Mouse (Mus musculus) erythroid progenitor cell, adult 5-6 weeks (primary cell): Measurements from ENCODE around the gene Smg8. TPM values are rescaled to one million over a fixed set of nuclear protein-coding genes. Genes with fewer than 3 reads are reported as not detected.
"Not testable (repeated sequence)": the region's sequence is repeated elsewhere in the genome, so short reads cannot be mapped to it uniquely, and the experiment has no call there.

Experiments used
- ATAC-seq: replicated peaks from 2 replicates; pipeline ENCODE4 v1.8.0; 2016; ENCODE audit warnings: moderate number of reproducible peaks, mild to moderate bottlenecking, moderate TSS enrichment, inconsistent platforms; ENCODE audit not compliant: poor library complexity, low FRiP score, severe bottlenecking
- total RNA-seq, 2 experiments: library from RNA; stranded (forward) in 1 of 2; stranded (reverse) in 1 of 2; fragments of 150-400 nt in 1 of 2; fragments of 186-747, 209-891 nt in 1 of 2; gene quantifications; 2 replicates each; pipeline versions ENCODE4 v1.2.3 to v1.2.4; 2015 to 2017; ENCODE audit warnings: low replicate concordance in 2 of 2

Smg8 gene
- total RNA-seq, 2 experiments from 2014 or later: 3.4 to 5.8 TPM

DNA sequence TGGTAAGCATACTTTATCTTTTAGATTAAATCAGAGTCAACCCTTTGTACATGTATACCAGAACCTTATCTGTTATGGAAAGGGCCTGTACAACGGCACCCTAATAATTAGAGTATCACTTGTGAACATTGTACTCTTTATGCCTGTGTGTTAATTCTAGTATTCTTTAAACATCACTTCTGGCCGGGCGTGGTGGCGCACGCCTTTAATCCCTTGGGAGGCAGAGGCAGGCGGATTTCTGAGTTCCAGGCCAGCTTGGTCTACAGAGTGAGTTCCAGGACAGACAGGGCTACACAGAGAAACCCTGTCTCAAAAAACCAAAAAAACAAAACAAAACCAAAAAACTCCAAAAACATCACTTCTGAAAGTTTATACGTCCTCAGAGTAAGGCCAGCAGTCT lies 37.7 kb downstream of the Smg8 start:
- ATAC-seq: not testable (repeated sequence)

DNA sequence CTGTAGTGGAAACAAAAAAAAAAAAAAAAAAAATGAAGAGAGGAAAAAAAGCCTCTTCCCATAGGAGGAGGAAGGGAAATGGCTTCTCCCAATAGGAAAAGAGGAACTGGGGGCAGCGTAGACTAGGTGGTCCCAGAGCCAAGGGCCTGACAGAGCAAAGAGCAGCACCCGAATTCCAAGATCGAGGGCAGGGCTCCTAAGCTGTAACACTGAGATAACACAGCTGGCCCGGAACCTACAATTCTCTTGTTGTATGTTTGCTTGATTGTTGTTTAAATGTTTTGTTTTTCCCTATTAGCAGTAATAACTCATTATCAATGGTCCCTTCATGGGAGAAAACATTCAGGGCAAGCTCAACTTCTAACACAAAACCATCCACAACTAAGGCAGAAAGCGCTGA lies 39.6 kb downstream of the Smg8 start:
- ATAC-seq: no peak

DNA sequence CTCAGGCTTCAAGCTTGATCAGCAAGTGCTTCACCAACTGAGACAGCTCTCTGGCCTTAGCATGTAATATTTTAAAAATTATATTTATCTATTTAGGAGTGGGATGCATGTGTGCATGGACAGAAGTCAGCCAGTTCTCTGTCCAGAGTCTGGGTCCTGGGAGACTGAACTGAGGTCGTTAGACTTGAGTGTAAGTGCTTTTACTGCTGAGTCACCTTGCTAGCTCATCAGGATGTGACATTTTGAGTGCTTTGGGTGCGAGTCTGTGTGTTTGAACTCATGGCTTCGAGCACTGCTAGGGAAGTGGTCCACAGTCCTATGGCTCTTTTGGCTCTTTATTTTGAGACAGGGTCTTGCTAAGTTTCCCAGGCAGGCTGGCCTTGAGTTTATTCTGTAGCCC lies 43.5 kb downstream of the Smg8 start:
- ATAC-seq: 0 out of 2 replicates have a peak, but pooled peaks have one; percentile 22

DNA sequence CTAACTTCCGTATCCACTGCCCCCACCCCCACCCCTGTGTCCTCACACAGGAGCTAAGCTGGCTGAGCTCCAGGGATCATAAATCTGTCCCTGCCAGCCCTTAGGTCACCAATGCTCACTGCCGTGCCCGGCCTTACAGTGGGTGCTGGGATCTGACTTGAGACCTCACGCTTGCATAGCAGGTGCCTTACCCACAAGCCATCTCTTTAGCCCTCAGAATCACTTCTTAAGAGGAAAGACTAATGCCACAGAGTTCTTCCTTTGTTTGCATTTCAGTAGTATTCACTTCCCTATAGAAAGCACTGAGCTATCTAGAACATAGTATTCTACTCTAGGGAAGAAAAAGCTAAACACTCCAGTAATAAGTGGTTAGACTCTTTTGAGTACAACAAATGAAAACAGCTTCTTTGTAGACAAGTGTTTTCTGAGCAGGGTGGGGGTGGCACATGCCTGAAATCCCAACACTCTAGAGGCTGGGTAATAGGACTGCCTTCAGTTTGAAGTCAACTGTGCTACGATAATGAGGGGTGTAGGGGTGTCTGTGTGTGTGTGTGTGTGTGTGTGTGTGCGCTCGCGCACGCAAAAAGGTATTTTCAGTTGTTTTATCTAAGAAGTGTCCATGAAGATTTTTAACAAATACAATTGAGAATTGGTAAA lies 47.1 kb downstream of the Smg8 start:
- no peak for ATAC-seq

DNA sequence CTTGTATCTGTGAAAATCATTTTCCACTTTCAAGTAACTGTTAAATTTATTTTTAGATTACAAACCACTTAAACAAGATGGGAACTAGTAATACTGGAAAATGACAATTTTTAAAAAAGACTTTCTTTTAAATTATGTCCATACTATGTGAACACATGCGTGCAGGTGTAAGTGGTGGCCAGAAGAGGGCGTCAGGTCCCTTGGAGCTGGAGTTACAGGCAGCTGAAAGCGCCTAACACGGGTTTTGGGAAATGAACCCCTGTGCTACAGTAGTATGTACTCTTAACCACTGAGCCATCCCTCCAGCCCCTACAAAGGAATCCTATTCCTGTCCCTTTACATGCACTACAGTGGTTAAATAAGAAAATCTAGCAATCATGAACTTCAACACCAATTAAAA lies 50.4 kb downstream of the Smg8 start:
- ATAC-seq: no peak

DNA sequence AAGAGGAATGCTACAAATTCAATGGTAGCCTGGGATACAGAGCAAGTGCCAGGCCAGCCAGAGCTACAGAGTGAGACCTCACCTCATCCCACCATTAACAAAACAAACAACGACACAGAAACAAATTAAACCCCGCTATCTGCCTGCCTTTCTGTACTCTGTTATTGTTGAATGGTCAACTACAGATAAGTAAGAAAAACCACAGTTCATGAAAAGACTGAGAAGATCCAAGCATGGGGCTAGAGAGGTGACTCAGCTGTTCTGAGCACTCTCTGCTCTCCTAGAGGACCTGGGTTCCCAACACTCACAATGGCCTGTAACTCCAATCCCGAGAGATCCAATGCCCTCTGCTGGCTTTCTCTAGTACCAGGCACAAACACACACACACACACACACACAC lies 58.4 kb downstream of the Smg8 start:
- no peak for ATAC-seq

Other genes starting within 250 kb of the Smg8 start
- 0.36 and 2.9 TPM in 2 replicates for gene Ypel2, start 93.1 kb downstream of the Smg8 start, total RNA-seq (2015; ENCODE audit: low replicate concordance)
- 0.13 and 1.5 TPM in 2 replicates for gene Ypel2, start 93.1 kb downstream of the Smg8 start, total RNA-seq (2017; ENCODE audit: low replicate concordance)
- 5.0 and 8.4 TPM in 2 replicates for gene Gdpd1, start 12.7 kb downstream of the Smg8 start, total RNA-seq (2015; ENCODE audit: low replicate concordance)
- 3.3 and 5.7 TPM in 2 replicates for gene Gdpd1, start 12.7 kb downstream of the Smg8 start, total RNA-seq (2017; ENCODE audit: low replicate concordance)
- 145 and 169 TPM in 2 replicates for gene Prr11, start 21.9 kb upstream of the Smg8 start, total RNA-seq (2015; ENCODE audit: low replicate concordance)
- 74.4 and 95.3 TPM in 2 replicates for gene Prr11, start 21.9 kb upstream of the Smg8 start, total RNA-seq (2017; ENCODE audit: low replicate concordance)
- 148 and 181 TPM in 2 replicates for gene Ska2, start 22.5 kb upstream of the Smg8 start, total RNA-seq (2015; ENCODE audit: low replicate concordance)
- 114 and 145 TPM in 2 replicates for gene Ska2, start 22.5 kb upstream of the Smg8 start, total RNA-seq (2017; ENCODE audit: low replicate concordance)
- 25.6 and 28.5 TPM in 2 replicates for gene Trim37, start 40.3 kb upstream of the Smg8 start, total RNA-seq (2015; ENCODE audit: low replicate concordance)
- 38.3 and 50.3 TPM in 2 replicates for gene Trim37, start 40.3 kb upstream of the Smg8 start, total RNA-seq (2017; ENCODE audit: low replicate concordance)